Mouse (Mus musculus): ENCODE measurements at regions not wholly inside any gene's neighbourhood (a gene's known extent, or its start where the extent isn't known, plus 50 kb on each side); places are given as distances from the start of the nearest gene placed in this dataset.

DNA sequence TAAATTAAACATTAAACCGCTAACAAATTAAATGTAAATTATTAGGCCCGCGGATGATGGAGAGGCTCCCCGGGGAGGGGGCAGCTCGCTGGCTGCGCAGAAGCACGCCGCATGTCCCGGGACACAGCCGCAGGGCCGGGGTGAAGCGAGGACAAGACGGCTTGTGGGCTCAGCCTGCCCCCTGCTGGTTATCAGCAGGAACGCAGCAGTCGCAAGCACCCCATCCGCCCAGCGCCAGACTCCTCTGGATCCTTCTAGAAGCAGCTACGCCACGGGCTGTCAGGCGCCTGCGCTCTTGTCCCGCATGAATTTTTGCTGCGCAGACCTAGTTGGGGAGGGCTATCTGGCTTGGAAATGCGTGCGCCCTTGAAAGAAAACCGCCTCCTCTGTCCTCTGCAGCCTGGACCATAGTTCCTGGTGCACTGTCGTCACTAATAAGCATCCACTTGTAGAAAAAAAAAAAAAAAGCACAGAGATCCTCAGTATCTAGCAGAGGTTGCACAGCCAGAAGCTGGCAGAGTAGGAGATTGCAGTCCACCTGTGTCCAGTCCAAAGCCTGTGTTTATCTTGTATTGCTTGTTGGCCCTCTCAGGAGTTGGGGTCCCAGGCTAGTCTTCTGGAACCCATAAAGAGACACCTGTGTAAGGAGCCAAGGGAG is 73.4 kb upstream of the Ppp2r5c start:
- ATAC-seq (ENCODE audit: insufficient read depth, low FRiP score, low TSS enrichment) (peak; percentile 69), DNase-seq (ENCODE audit: low spot score) (peak; percentile 90)
- WGBS: 5% methylated on average over 27 of the region's 27 CpGs
- Histone ChIP-seq H3K9me3 (ENCODE audit: control insufficient read depth, low read length) (no peaks in the 10 kb centered on the region), H3K9ac (ENCODE audit: low read length) (no peak overlapping the region), H3K4me1 (ENCODE audit: control insufficient read depth, insufficient read depth, low read length) (peaks cover 13% of the 10 kb centered on the region), H3K27ac (ENCODE audit: low read depth, low read length) (no peak overlapping the region), H3K27me3 (ENCODE audit: control insufficient read depth, insufficient read depth, low read length) (0 out of 2 replicates have a peak, but pooled peaks cover 11% of the 10 kb centered on the region), H3K4me2 (ENCODE audit: low read depth) (no peak overlapping the region), H3K36me3 (ENCODE audit: control insufficient read depth, insufficient read depth, low read length) (no peaks in the 10 kb centered on the region), H3K4me3 (ENCODE audit: low read depth, low read length) (no peak overlapping the region)

DNA sequence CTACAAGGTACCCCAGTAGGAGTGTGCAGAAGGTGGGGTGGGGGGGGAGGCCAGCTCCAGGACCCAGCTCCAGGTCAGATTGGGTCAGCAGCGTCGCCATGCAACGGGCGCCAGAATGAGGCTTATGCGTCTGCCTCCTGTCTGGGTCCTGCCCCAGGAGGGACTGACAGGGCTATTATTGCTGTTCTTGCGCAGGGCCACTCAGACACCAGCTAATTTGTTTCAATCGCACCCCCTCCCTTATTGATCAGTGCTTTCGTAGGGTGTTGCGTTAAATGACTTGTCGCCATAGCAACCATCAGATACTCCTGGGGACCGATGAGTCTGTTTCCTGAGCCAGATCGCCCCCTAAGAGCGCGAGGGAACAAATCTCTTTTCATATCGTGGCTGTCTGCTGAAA is 71.8 kb upstream of the Ppp2r5c start:
- Histone ChIP-seq H3K27me3 (ENCODE audit: control insufficient read depth, insufficient read depth, low read length) (0 out of 2 replicates have a peak, but pooled peaks cover 11% of the 10 kb centered on the region), H3K27ac (ENCODE audit: low read depth, low read length) (no peak overlapping the region), H3K9ac (ENCODE audit: low read length) (no peak overlapping the region), H3K4me1 (ENCODE audit: control insufficient read depth, insufficient read depth, low read length) (peaks cover 13% of the 10 kb centered on the region), H3K9me3 (ENCODE audit: control insufficient read depth, low read length) (no peaks in the 10 kb centered on the region), H3K36me3 (ENCODE audit: control insufficient read depth, insufficient read depth, low read length) (no peaks in the 10 kb centered on the region), H3K4me3 (ENCODE audit: low read depth, low read length) (no peak overlapping the region), H3K4me2 (ENCODE audit: low read depth) (no peak overlapping the region)
- 11% methylated on average over 15 of the region's 15 CpGs for WGBS
- ATAC-seq (ENCODE audit: insufficient read depth, low FRiP score, low TSS enrichment) (no peak), DNase-seq (ENCODE audit: low spot score) (peak; percentile 44)

DNA sequence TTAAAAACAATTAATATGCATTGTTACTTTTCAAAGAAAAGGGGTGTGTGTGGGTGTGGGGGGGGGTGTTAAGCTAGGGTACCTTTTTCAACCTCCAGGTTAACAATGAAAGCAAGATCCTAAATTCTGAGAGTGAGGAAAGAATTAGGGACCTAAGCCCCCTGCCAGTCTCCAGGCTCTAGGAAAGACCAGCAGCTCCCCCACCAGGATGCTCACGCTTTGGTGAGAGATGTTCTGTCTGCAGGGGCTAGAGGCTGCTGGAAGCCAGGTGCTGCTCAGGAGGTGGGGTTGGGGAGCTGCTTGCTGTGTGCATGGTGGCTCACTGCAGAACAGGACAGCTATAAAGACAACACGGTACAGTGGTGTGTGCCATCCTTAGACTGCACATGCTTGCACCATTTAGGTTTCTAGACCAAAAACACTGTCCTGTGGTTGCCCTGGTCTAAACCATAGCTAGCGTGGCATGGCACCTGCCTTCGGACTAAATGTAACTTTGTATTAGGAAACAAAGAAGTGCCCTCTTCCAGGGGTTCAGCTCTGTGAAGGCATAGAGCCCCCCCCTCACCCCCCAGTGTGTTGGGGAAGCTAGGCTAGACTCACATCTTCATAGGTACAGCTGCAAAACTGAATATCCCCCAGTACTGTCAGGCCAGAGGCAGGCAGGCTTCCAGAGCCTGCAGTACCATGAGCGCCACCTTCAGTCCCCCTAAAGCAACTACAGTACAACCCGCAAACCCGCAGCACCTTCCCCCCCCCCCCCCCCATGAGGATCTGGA is 70.7 kb upstream of the Ppp2r5c start:
- peak; percentile 58 for DNase-seq (ENCODE audit: low spot score)
- H3K9me3 ChIP-seq (ENCODE audit: control insufficient read depth, low read length): no peaks in the 10 kb centered on the region
- H3K4me1 ChIP-seq (ENCODE audit: control insufficient read depth, insufficient read depth, low read length): peaks cover 13% of the 10 kb centered on the region
- no peaks in the 10 kb centered on the region for H3K36me3 ChIP-seq (ENCODE audit: control insufficient read depth, insufficient read depth, low read length)
- H3K27ac ChIP-seq (ENCODE audit: low read depth, low read length): no peak overlapping the region
- 0 out of 2 replicates have a peak, but pooled peaks cover 11% of the 10 kb centered on the region for H3K27me3 ChIP-seq (ENCODE audit: control insufficient read depth, insufficient read depth, low read length)
- H3K4me2 ChIP-seq (ENCODE audit: low read depth): no peak overlapping the region
- H3K9ac ChIP-seq (ENCODE audit: low read length): no peak overlapping the region
- ATAC-seq (ENCODE audit: insufficient read depth, low FRiP score, low TSS enrichment): no peak
- 33% methylated on average over 7 of the region's 7 CpGs for WGBS
- no peak overlapping the region for H3K4me3 ChIP-seq (ENCODE audit: low read depth, low read length)

DNA sequence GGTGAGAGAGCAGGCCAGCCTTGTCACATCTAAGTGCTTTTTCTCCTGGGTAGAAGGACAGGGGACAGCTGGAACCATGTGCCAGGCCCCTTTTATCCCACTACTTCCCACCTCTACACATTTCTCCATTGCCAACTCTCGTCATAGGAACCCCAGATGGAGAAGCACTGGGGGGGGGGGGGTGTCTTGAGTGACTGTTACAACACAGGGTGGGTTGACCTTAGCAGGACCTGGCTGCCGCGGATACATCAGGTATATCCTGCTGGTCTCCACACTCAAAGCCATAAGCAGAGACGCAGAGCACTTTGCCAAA is 70.1 kb upstream of the Ppp2r5c start:
- H3K36me3 ChIP-seq (ENCODE audit: control insufficient read depth, insufficient read depth, low read length): no peaks in the 10 kb centered on the region
- no peak for DNase-seq (ENCODE audit: low spot score)
- no peaks in the 10 kb centered on the region for H3K9me3 ChIP-seq (ENCODE audit: control insufficient read depth, low read length)
- no peak overlapping the region for H3K4me3 ChIP-seq (ENCODE audit: low read depth, low read length)
- 0 out of 2 replicates have a peak, but pooled peaks cover 11% of the 10 kb centered on the region for H3K27me3 ChIP-seq (ENCODE audit: control insufficient read depth, insufficient read depth, low read length)
- ATAC-seq (ENCODE audit: insufficient read depth, low FRiP score, low TSS enrichment): no peak
- H3K9ac ChIP-seq (ENCODE audit: low read length): no peak overlapping the region
- H3K4me2 ChIP-seq (ENCODE audit: low read depth): no peak overlapping the region
- 70% methylated on average over 4 of the region's 4 CpGs for WGBS
- H3K4me1 ChIP-seq (ENCODE audit: control insufficient read depth, insufficient read depth, low read length): peaks cover 13% of the 10 kb centered on the region
- no peak overlapping the region for H3K27ac ChIP-seq (ENCODE audit: low read depth, low read length)

DNA sequence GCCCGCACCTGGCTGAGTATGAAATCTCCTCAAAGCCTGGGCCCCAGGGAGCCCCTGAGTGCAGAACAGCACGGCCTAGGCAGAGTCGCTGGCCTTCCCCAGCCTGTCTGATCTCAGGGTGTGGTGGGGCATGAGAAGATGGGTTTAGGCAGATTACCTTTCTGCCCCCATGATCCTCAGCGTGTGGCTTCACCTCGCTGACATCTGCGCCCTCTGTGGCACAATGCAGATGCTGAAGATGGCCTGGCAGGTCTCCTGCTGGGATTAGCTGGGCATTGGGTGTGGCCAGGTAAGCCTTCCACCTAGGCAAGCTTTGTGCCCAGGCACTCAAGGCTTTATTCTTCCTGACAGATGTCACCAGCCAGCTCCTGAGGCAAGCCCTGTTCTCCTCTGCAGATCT is 69.6 kb upstream of the Ppp2r5c start:
- H3K9me3 ChIP-seq (ENCODE audit: control insufficient read depth, low read length): no peaks in the 10 kb centered on the region
- H3K9ac ChIP-seq (ENCODE audit: low read length): no peak overlapping the region
- no peaks in the 10 kb centered on the region for H3K36me3 ChIP-seq (ENCODE audit: control insufficient read depth, insufficient read depth, low read length)
- ATAC-seq (ENCODE audit: insufficient read depth, low FRiP score, low TSS enrichment) (no peak), DNase-seq (ENCODE audit: low spot score) (no peak)
- 59% methylated on average over 6 of the region's 6 CpGs for WGBS
- no peak overlapping the region for H3K4me2 ChIP-seq (ENCODE audit: low read depth)
- H3K27ac ChIP-seq (ENCODE audit: low read depth, low read length): no peak overlapping the region
- peaks cover 13% of the 10 kb centered on the region for H3K4me1 ChIP-seq (ENCODE audit: control insufficient read depth, insufficient read depth, low read length)
- 0 out of 2 replicates have a peak, but pooled peaks cover 9% of the 10 kb centered on the region for H3K27me3 ChIP-seq (ENCODE audit: control insufficient read depth, insufficient read depth, low read length)
- no peak overlapping the region for H3K4me3 ChIP-seq (ENCODE audit: low read depth, low read length)

DNA sequence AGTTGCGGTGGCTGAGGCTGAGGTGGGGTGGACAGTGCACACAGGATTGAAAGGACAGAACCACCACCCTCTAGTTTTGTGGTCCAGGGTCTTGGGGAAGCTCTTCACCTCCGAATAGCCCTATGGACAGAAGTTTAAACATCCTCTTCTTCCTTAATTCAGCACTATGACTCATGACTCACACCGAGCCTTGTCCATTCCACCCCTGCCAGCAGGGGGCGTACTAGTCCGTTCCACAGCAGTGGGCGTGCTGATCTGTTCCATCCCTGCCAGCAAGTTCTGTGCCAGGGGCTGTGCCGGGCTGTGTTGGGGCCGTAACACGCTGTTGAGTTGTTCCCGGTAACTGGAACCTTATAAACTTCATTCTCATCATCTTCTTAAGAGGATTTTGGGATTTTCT is 69.2 kb upstream of the Ppp2r5c start:
- H3K9ac ChIP-seq (ENCODE audit: low read length): no peak overlapping the region
- DNase-seq (ENCODE audit: low spot score): no peak
- no peaks in the 10 kb centered on the region for H3K9me3 ChIP-seq (ENCODE audit: control insufficient read depth, low read length)
- WGBS: 74% methylated on average over 10 of the region's 10 CpGs
- peaks cover 13% of the 10 kb centered on the region for H3K4me1 ChIP-seq (ENCODE audit: control insufficient read depth, insufficient read depth, low read length)
- 0 out of 2 replicates have a peak, but pooled peaks cover 9% of the 10 kb centered on the region for H3K27me3 ChIP-seq (ENCODE audit: control insufficient read depth, insufficient read depth, low read length)
- H3K36me3 ChIP-seq (ENCODE audit: control insufficient read depth, insufficient read depth, low read length): no peaks in the 10 kb centered on the region
- H3K4me2 ChIP-seq (ENCODE audit: low read depth): no peak overlapping the region
- no peak for ATAC-seq (ENCODE audit: insufficient read depth, low FRiP score, low TSS enrichment)
- H3K27ac ChIP-seq (ENCODE audit: low read depth, low read length): no peak overlapping the region
- no peak overlapping the region for H3K4me3 ChIP-seq (ENCODE audit: low read depth, low read length)

DNA sequence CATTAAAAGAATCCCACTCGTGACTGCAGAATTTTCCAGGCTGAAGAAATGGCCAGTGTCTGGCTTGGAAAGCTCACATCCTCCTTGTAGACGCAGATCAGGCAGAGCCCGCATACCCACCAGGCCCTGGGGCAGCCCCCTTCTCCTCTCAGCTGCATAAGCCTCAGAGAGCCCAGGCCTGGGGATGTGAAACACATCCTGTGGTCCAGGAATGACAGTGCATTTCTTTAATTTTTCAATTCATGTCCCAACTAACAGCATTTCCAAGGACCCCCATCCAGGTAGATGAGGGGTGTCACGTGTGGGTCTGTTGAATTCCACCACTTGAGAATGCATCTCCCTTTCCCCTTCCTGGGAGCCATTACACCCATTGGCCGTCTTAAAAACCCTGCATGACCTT is 68.6 kb upstream of the Ppp2r5c start:
- Histone ChIP-seq H3K9ac (ENCODE audit: low read length) (no peak overlapping the region), H3K4me1 (ENCODE audit: control insufficient read depth, insufficient read depth, low read length) (peaks cover 10% of the 10 kb centered on the region; the same call in 1 of the 2 replicates), H3K36me3 (ENCODE audit: control insufficient read depth, insufficient read depth, low read length) (no peaks in the 10 kb centered on the region), H3K9me3 (ENCODE audit: control insufficient read depth, low read length) (no peaks in the 10 kb centered on the region), H3K27ac (ENCODE audit: low read depth, low read length) (no peak overlapping the region), H3K4me2 (ENCODE audit: low read depth) (no peak overlapping the region), H3K27me3 (ENCODE audit: control insufficient read depth, insufficient read depth, low read length) (0 out of 2 replicates have a peak, but pooled peaks cover 9% of the 10 kb centered on the region), H3K4me3 (ENCODE audit: low read depth, low read length) (no peak overlapping the region)
- no peak for ATAC-seq (ENCODE audit: insufficient read depth, low FRiP score, low TSS enrichment)
- DNase-seq (ENCODE audit: low spot score): no peak
- WGBS: 76% methylated on average over 5 of the region's 5 CpGs

DNA sequence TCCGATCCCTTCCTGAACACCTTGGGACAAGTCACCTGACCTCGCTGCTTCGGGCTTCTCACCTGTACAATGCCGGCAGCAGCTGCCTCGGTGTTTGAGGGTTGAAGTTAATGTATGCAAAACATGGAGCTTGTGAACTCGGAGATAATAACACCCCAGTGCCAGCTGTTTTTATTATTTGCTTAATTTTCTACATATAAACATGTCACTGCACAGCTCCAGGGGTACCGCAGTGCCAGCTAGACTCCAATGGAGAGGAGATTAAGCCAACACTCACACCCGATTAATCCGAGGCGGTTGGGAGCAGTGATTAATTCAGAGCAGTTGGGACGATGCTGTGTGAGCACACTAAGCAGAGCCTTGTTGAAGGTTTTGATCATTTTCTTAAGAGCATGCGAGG is 67.2 kb upstream of the Ppp2r5c start:
- H3K4me1 ChIP-seq (ENCODE audit: control insufficient read depth, insufficient read depth, low read length): 0 out of 2 replicates have a peak, but pooled peaks cover 6% of the 10 kb centered on the region
- no peak overlapping the region for H3K9ac ChIP-seq (ENCODE audit: low read length)
- no peak overlapping the region for H3K4me3 ChIP-seq (ENCODE audit: low read depth, low read length)
- WGBS: 85% methylated on average over 12 of the region's 12 CpGs
- no peak overlapping the region for H3K4me2 ChIP-seq (ENCODE audit: low read depth)
- ATAC-seq (ENCODE audit: insufficient read depth, low FRiP score, low TSS enrichment): no peak
- H3K36me3 ChIP-seq (ENCODE audit: control insufficient read depth, insufficient read depth, low read length): no peaks in the 10 kb centered on the region
- no peak overlapping the region for H3K27ac ChIP-seq (ENCODE audit: low read depth, low read length)
- H3K9me3 ChIP-seq (ENCODE audit: control insufficient read depth, low read length): no peaks in the 10 kb centered on the region
- DNase-seq (ENCODE audit: low spot score): no peak
- 0 out of 2 replicates have a peak, but pooled peaks cover 2% of the 10 kb centered on the region for H3K27me3 ChIP-seq (ENCODE audit: control insufficient read depth, insufficient read depth, low read length)

All from neural tube, embryonic 11.5 days (tissue).